Mouse (Mus musculus) heart, embryonic 12.5 days (tissue): ENCODE measurements at regions not wholly inside any gene's neighbourhood (a gene's known extent, or its start where the extent isn't known, plus 50 kb on each side); places are given as distances from the start of the nearest gene placed in this dataset.

Experiments used
- ATAC-seq: fragments of 200-750 bp; cut with Nextera tagmentation; 2 replicates; pipeline ENCODE4 v1.8.0; 2017; ENCODE audit warnings: moderate TSS enrichment, moderate library complexity; ENCODE audit not compliant: insufficient number of reproducible peaks, low FRiP score
- H3K27ac ChIP-seq: fragments of 300-500 bp; sonication (generic); 2 replicates; pipeline ENCODE4 v1.5.1; 2016; ENCODE audit warnings: mild to moderate bottlenecking, moderate library complexity; ENCODE audit not compliant: poor library complexity, severe bottlenecking
- H3K27me3 ChIP-seq: fragments of 300-500 bp; sonication (generic); replicated peaks from 2 replicates; pipeline ENCODE4 v1.6.1; 2016; ENCODE audit warnings: mild to moderate bottlenecking, moderate library complexity
- H3K36me3 ChIP-seq: fragments of 300-500 bp; sonication (generic); 2 replicates; pipeline ENCODE4 v1.6.1; 2016; ENCODE audit warnings: mild to moderate bottlenecking, moderate library complexity
- H3K4me1 ChIP-seq: fragments of 300-500 bp; sonication (generic); replicated peaks from 2 replicates; pipeline ENCODE4 v1.6.1; 2016; ENCODE audit warnings: mild to moderate bottlenecking
- H3K4me2 ChIP-seq: fragments of 300-500 bp; sonication (generic); 2 replicates; pipeline ENCODE4 v1.6.1; 2016; ENCODE audit warnings: mild to moderate bottlenecking, moderate library complexity
- H3K4me3 ChIP-seq: fragments of 300-500 bp; sonication (generic); 2 replicates; pipeline ENCODE4 v1.5.1; 2016; ENCODE audit warnings: mild to moderate bottlenecking
- H3K9ac ChIP-seq: fragments of 300-500 bp; sonication (generic); 2 replicates; pipeline ENCODE4 v1.6.1; 2016; ENCODE audit warnings: mild to moderate bottlenecking, moderate library complexity
- H3K9me3 ChIP-seq: fragments of 300-500 bp; sonication (generic); replicated peaks from 2 replicates; pipeline ENCODE4 v1.6.1; 2016; ENCODE audit warnings: mild to moderate bottlenecking, moderate library complexity
- WGBS: fragments of 180-500 bp; shearing (Covaris S2); methylation state at CpG from one replicate; pipeline ENCODE4 v1.1.7; 2016; 5-methylcytosine and 5-hydroxymethylcytosine counted together

- no peak for ATAC-seq
- H3K27me3 ChIP-seq, result no peaks in the 10 kb centered on the region
These were observed 235.6 kb upstream of the Cited2 start for GRCm38 (mm10) chr10:17487460-17487859.

GRCm38 (mm10) chr10:17491611-17492305 lies 231.3 kb upstream of the Cited2 start:
- 83% methylated on average over 5 of the region's 5 CpGs for WGBS
- Histone ChIP-seq H3K9me3 (no peaks in the 10 kb centered on the region), H3K4me2 (no peak overlapping the region), H3K27me3 (no peaks in the 10 kb centered on the region), H3K4me1 (peaks cover 7% of the 10 kb centered on the region), H3K36me3 (no peaks in the 10 kb centered on the region), H3K9ac (no peak overlapping the region), H3K27ac (no peak overlapping the region), H3K4me3 (no peak overlapping the region)
- no peak for ATAC-seq

More at GRCm38 (mm10) chr10:17487460-17487859, 235.6 kb upstream of the Cited2 start:
- H3K9ac ChIP-seq, result no peak overlapping the region
- WGBS, result 88% methylated on average over 5 of the region's 5 CpGs
- 0 out of 2 replicates have a peak, but pooled peaks cover 3% of the 10 kb centered on the region for H3K4me1 ChIP-seq
- no peak overlapping the region for H3K4me2 ChIP-seq
- no peak overlapping the region for H3K4me3 ChIP-seq
- H3K27ac ChIP-seq, result no peak overlapping the region
- no peaks in the 10 kb centered on the region for H3K36me3 ChIP-seq
- no peaks in the 10 kb centered on the region for H3K9me3 ChIP-seq

GRCm38 (mm10) chr10:17493137-17493536 lies 229.9 kb upstream of the Cited2 start:
- Histone ChIP-seq H3K4me1 (peaks cover 7% of the 10 kb centered on the region), H3K4me2 (no peak overlapping the region), H3K36me3 (no peaks in the 10 kb centered on the region), H3K4me3 (no peak overlapping the region), H3K27ac (no peak overlapping the region), H3K9me3 (no peaks in the 10 kb centered on the region), H3K27me3 (no peaks in the 10 kb centered on the region), H3K9ac (no peak overlapping the region)
- WGBS, result 25% methylated on average over 6 of the region's 6 CpGs
- no peak for ATAC-seq

GRCm38 (mm10) chr10:17496831-17497230 lies 226.2 kb upstream of the Cited2 start:
- no peak overlapping the region for H3K9ac ChIP-seq
- peaks cover 7% of the 10 kb centered on the region for H3K4me1 ChIP-seq
- H3K4me2 ChIP-seq, result no peak overlapping the region
- no peaks in the 10 kb centered on the region for H3K36me3 ChIP-seq
- H3K27me3 ChIP-seq, result no peaks in the 10 kb centered on the region
- WGBS, result 60% methylated on average over 3 of the region's 3 CpGs
- peaks cover 7% of the 10 kb centered on the region for H3K9me3 ChIP-seq
- H3K4me3 ChIP-seq, result no peak overlapping the region
- H3K27ac ChIP-seq, result no peak overlapping the region
- no peak for ATAC-seq

GRCm38 (mm10) chr10:17510626-17511193 lies 212.3 kb upstream of the Cited2 start:
- no peak overlapping the region for H3K27ac ChIP-seq
- no peak overlapping the region for H3K9ac ChIP-seq
- 0 out of 2 replicates have a peak, but pooled peaks cover 6% of the 10 kb centered on the region for H3K4me1 ChIP-seq
- ATAC-seq, result no peak
- 60% methylated on average over 4 of the region's 4 CpGs for WGBS
- H3K4me3 ChIP-seq, result no peak overlapping the region
- H3K36me3 ChIP-seq, result no peaks in the 10 kb centered on the region
- no peaks in the 10 kb centered on the region for H3K27me3 ChIP-seq
- H3K4me2 ChIP-seq, result no peak overlapping the region
- peaks cover 8% of the 10 kb centered on the region for H3K9me3 ChIP-seq

GRCm38 (mm10) chr10:17511779-17512335 lies 211.2 kb upstream of the Cited2 start:
- no peak overlapping the region for H3K4me2 ChIP-seq
- no peak for ATAC-seq
- H3K27me3 ChIP-seq, result no peaks in the 10 kb centered on the region
- no peaks in the 10 kb centered on the region for H3K9me3 ChIP-seq
- no peak overlapping the region for H3K4me3 ChIP-seq
- H3K4me1 ChIP-seq, result 0 out of 2 replicates have a peak, but pooled peaks cover 6% of the 10 kb centered on the region
- H3K9ac ChIP-seq, result no peak overlapping the region
- no peaks in the 10 kb centered on the region for H3K36me3 ChIP-seq
- H3K27ac ChIP-seq, result no peak overlapping the region
- 47% methylated on average over 12 of the region's 12 CpGs for whole genome bisulfite sequencing

- no peak overlapping the region for H3K4me3 ChIP-seq
- no peak overlapping the region for H3K4me2 ChIP-seq
- WGBS, result 71% methylated on average over 3 of the region's 3 CpGs
- no peaks in the 10 kb centered on the region for H3K27me3 ChIP-seq
- H3K9me3 ChIP-seq, result no peaks in the 10 kb centered on the region
- no peaks in the 10 kb centered on the region for H3K36me3 ChIP-seq
- no peak for ATAC-seq
- H3K27ac ChIP-seq, result no peak overlapping the region
- H3K4me1 ChIP-seq, result 0 out of 2 replicates have a peak, but pooled peaks cover 6% of the 10 kb centered on the region
- no peak overlapping the region for H3K9ac ChIP-seq
These were observed 210.5 kb upstream of the Cited2 start for GRCm38 (mm10) chr10:17512487-17512886.

GRCm38 (mm10) chr10:17513756-17514155 lies 209.3 kb upstream of the Cited2 start:
- 85% methylated on average over 6 of the region's 6 CpGs for WGBS
- ATAC-seq, result no peak

GRCm38 (mm10) chr10:17516068-17516467 lies 206.9 kb upstream of the Cited2 start:
- H3K27ac ChIP-seq, result no peak overlapping the region
- H3K36me3 ChIP-seq, result no peaks in the 10 kb centered on the region
- no peak overlapping the region for H3K4me2 ChIP-seq
- ATAC-seq, result no peak
- WGBS, result 92% methylated on average over 2 of the region's 2 CpGs
- no peak overlapping the region for H3K4me3 ChIP-seq
- no peaks in the 10 kb centered on the region for H3K9me3 ChIP-seq
- H3K27me3 ChIP-seq, result no peaks in the 10 kb centered on the region
- H3K9ac ChIP-seq, result no peak overlapping the region
- 0 out of 2 replicates have a peak, but pooled peaks cover 6% of the 10 kb centered on the region for H3K4me1 ChIP-seq

More at GRCm38 (mm10) chr10:17513756-17514155, 209.3 kb upstream of the Cited2 start:
- Histone ChIP-seq H3K4me3 (no peak overlapping the region), H3K4me2 (no peak overlapping the region), H3K36me3 (no peaks in the 10 kb centered on the region), H3K27me3 (no peaks in the 10 kb centered on the region), H3K27ac (no peak overlapping the region), H3K4me1 (0 out of 2 replicates have a peak, but pooled peaks cover 6% of the 10 kb centered on the region), H3K9me3 (no peaks in the 10 kb centered on the region), H3K9ac (no peak overlapping the region)

- no peaks in the 10 kb centered on the region for H3K9me3 ChIP-seq
- no peak overlapping the region for H3K4me3 ChIP-seq
- H3K4me1 ChIP-seq, result no peaks in the 10 kb centered on the region
- H3K36me3 ChIP-seq, result no peaks in the 10 kb centered on the region
- H3K27ac ChIP-seq, result no peak overlapping the region
- no peak for ATAC-seq
- H3K4me2 ChIP-seq, result no peak overlapping the region
- no peak overlapping the region for H3K9ac ChIP-seq
- 61% methylated on average over 9 of the region's 9 CpGs for WGBS
- no peaks in the 10 kb centered on the region for H3K27me3 ChIP-seq
These were observed 204.4 kb upstream of the Cited2 start for GRCm38 (mm10) chr10:17518423-17519175.

- H3K36me3 ChIP-seq, result no peaks in the 10 kb centered on the region
- peaks cover under 1% of the 10 kb centered on the region; the same call in 1 of the 2 replicates for H3K4me1 ChIP-seq
- no peaks in the 10 kb centered on the region for H3K9me3 ChIP-seq
- H3K27ac ChIP-seq, result no peak overlapping the region
- ATAC-seq, result no peak
- no peaks in the 10 kb centered on the region for H3K27me3 ChIP-seq
- no peak overlapping the region for H3K4me3 ChIP-seq
- H3K4me2 ChIP-seq, result no peak overlapping the region
- WGBS, result 34% methylated on average over 5 of the region's 5 CpGs
- no peak overlapping the region for H3K9ac ChIP-seq
These were observed 200.9 kb upstream of the Cited2 start for GRCm38 (mm10) chr10:17522026-17522541.
